Mouse (Mus musculus) G1E (cell line): ENCODE measurements around the gene Odf2l. TPM values are rescaled to one million over a fixed set of nuclear protein-coding genes. Genes with fewer than 3 reads are reported as not detected.

ENCODE experiments used
- ATAC-seq: 2 replicates; pipeline ENCODE4 v1.8.0; 2016; ENCODE audit warnings: mild to moderate bottlenecking; ENCODE audit not compliant: insufficient number of reproducible peaks, poor library complexity, low FRiP score, severe bottlenecking; ENCODE audit errors: extremely low read depth
- DNase-seq: peaks from one replicate; pipeline ENCODE4 v3.0.0; 2012; ENCODE audit warnings: low spot score
- H3K27me3 ChIP-seq: 2 replicates; pipeline ENCODE4 v1.6.1; 2012; ENCODE audit warnings: mild to moderate bottlenecking, low read length, inconsistent platforms; ENCODE audit not compliant: insufficient read depth
- H3K36me3 ChIP-seq: replicated peaks from 2 replicates; pipeline ENCODE3; 2012; ENCODE audit warnings: mild to moderate bottlenecking, inconsistent platforms
- H3K4me1 ChIP-seq: 2 replicates; pipeline ENCODE4 v1.6.1; 2012; ENCODE audit warnings: low read depth, low read length, inconsistent platforms, mixed read lengths; ENCODE audit not compliant: insufficient read depth
- H3K4me3 ChIP-seq: 2 replicates; pipeline ENCODE4 v1.5.1; 2012; ENCODE audit warnings: low read depth, mild to moderate bottlenecking, inconsistent platforms, low read length, moderate library complexity, mixed read lengths
- H3K9me3 ChIP-seq: replicated peaks from 2 replicates; pipeline ENCODE4 v1.6.1; 2012; ENCODE audit warnings: inconsistent platforms
- CTCF ChIP-seq: IDR thresholded peaks from 2 replicates; pipeline ENCODE4 v1.5.1; 2012; ENCODE audit warnings: low read depth, low read length, inconsistent platforms, mixed read lengths
- GATA1 ChIP-seq: IDR thresholded peaks from 2 replicates; pipeline ENCODE4 v1.6.1; 2012; ENCODE audit warnings: borderline replicate concordance, low read length, inconsistent platforms, mixed read lengths
- GATA2 ChIP-seq: IDR thresholded peaks from 2 replicates; pipeline ENCODE4 v1.6.1; 2012; ENCODE audit warnings: low read depth, low read length, inconsistent platforms, borderline replicate concordance
- POLR2AphosphoS5 ChIP-seq: IDR thresholded peaks from 2 replicates; pipeline ENCODE4 v1.6.1; 2012; ENCODE audit warnings: low read depth, low read length, inconsistent platforms; ENCODE audit not compliant: insufficient replicate concordance
- TAL1 ChIP-seq: conservative IDR thresholded peaks from 2 replicates; pipeline ENCODE4 v1.6.1; 2012; ENCODE audit warnings: low read depth, low read length, inconsistent platforms, mixed read lengths
- polyA plus RNA-seq: library from polyadenylated mRNA; stranded (reverse); fragments of >175 nt; gene quantifications from 2 replicates; pipeline ENCODE4 v1.2.3, GENCODE M21; 2012
- total RNA-seq, 2 experiments: library from RNA; stranded (forward) in 1 of 2; stranded (reverse) in 1 of 2; fragments of 200-1000 nt in 1 of 2; fragments of >200 nt in 1 of 2; fragmentation: Nextera tagmentation in 1 of 2; gene quantifications; 2 replicates each; pipeline ENCODE4 v1.2.3; 2014 to 2017

Gene Odf2l
- total and polyA plus RNA-seq, 3 experiments: 4.2 to 103 (median 43.0) TPM

DNA sequence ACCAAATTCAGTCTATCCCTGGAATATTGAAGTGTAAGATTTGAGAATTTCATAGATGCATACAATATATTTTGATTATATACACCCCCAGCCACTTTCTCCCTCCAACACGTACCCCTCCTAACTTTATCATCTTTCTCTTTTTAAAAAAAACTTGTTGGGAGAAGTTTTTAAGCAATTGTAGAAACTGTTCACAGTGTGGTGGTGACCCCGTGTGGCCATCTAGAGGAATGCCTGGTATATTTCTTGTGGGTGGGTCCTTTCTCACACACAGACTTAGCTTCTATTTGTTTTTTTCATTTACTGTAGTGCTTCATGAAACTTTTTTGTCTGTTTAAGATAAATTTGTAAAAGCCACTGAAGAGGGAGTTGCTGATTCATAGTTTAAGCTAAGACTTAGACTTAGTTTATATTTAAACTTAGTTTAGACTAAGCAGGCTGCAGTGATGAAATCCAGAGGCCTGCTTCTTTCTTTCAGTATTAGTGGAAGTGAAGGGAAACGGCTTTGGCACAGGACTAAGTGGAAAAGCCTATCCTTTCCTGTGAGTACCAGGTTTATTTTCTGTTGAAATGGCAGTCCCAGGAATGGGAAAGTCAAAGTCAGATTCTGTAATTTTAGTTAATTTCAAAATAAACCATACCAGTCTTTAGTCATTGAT, 13.0 kb downstream of the Odf2l start:
- Histone ChIP-seq H3K4me1 (0 out of 2 replicates have a peak, but pooled peaks cover under 1% of the 10 kb centered on the region), H3K36me3 (peaks cover 71% of the 10 kb centered on the region), H3K4me3 (no peak overlapping the region), H3K9me3 (no peaks in the 10 kb centered on the region), H3K27me3 (no peaks in the 10 kb centered on the region)
- TF ChIP-seq GATA1 (no peak), GATA2 (no peak), POLR2AphosphoS5 (no peak), TAL1 (no peak), CTCF (0 out of 2 replicates have a peak, but pooled peaks have one; percentile 11)
- ATAC-seq (peak; percentile 79), DNase-seq (peak; percentile 20)

DNA sequence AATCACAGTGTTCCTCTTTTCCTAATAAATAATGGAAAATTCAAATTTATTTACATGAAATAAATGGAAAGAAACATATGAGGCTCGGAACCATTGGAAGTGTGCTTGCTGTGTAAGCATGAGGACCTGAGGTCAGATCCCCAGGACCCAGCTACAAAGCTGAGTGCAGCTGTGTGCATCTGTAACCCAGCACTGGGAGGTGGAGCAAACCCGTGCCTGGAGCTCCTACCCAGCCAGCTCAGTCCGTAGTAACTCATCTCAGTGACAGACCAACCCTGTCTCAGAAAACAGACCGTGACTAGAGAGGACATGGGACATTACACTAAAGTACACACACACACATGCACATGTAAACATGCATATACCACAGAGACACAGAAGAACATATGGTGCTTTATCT, 21.8 kb downstream of the Odf2l start:
- no peak overlapping the region for H3K4me3 ChIP-seq
- no peak for DNase-seq
- TF ChIP-seq POLR2AphosphoS5 (no peak), CTCF (no peak), GATA2 (no peak)
- no peak for ATAC-seq
- no peaks in the 10 kb centered on the region for H3K27me3 ChIP-seq
- H3K36me3 ChIP-seq: peaks cover 58% of the 10 kb centered on the region
- H3K9me3 ChIP-seq: no peaks in the 10 kb centered on the region
- H3K4me1 ChIP-seq: no peaks in the 10 kb centered on the region

DNA sequence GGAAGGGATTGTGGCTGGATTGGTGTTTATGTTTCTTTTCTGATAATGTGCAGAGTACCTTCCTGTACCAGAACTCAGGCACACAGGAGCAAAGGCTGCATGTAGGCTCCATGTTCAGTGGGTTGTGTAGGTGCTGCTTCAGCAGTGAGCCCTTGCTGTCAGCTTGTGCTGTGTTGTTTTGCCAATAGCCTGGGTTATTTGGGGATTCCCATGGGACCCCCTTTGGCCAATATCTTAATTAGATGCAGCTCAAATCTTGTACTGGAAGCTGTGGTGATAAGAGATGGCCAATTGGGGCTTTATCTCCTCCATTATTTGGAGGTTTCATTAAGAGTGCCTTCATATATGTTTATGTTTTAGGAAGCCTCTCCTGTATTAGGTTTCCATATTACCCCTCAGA, 24.5 kb downstream of the Odf2l start:
- Histone ChIP-seq H3K27me3 (no peaks in the 10 kb centered on the region), H3K4me1 (no peaks in the 10 kb centered on the region), H3K9me3 (no peaks in the 10 kb centered on the region), H3K36me3 (peaks cover 64% of the 10 kb centered on the region), H3K4me3 (no peak overlapping the region)
- TF ChIP-seq TAL1: no peak
- no peak for TF ChIP-seq CTCF
- TF ChIP-seq GATA2: no peak
- DNase-seq (no peak), ATAC-seq (no peak)

DNA sequence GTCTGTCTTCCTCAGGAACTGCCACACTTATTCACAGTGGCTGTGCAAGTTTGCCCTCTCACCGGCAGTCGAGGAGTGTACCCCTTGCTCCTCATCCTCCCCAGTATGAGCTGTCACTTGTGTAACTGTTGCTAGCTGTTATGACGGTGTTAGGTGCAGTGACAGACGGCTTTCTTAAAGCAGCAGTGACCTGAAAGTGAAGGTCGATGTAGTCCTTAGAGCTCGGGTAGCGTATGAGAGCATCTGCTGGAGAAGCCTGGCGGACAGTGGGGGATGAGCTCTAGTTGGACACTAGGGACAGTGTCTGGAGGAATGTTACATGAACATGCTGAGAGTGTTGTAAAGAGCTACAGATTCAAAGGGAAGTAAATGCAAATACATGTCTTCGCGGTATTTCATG, 25.5 kb downstream of the Odf2l start:
- TF ChIP-seq GATA1 (no peak), POLR2AphosphoS5 (no peak), CTCF (no peak), GATA2 (no peak), TAL1 (no peak)
- H3K4me1 ChIP-seq: no peaks in the 10 kb centered on the region
- H3K27me3 ChIP-seq: no peaks in the 10 kb centered on the region
- H3K4me3 ChIP-seq: no peak overlapping the region
- DNase-seq (no peak), ATAC-seq (no peak)
- peaks cover 60% of the 10 kb centered on the region for H3K36me3 ChIP-seq
- no peaks in the 10 kb centered on the region for H3K9me3 ChIP-seq

DNA sequence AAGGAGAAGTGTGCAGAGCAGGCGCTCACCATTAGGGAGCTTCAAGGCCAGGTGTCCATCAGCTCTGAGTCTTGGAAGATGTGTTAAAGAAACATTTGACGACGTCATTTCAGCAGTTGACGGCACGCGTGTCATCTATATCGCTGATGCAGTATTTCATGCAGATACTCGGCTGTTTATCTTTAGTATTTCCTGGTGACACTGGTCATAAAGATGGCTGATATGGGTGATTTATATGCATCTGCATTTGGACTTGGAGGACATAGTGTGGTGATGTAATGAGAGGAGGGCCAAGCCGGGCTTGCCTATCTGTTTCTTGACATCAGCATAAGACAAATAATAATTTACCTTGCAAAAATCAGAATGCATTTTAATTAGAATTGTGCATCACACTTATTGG, 28.5 kb downstream of the Odf2l start:
- no peaks in the 10 kb centered on the region for H3K9me3 ChIP-seq
- TF ChIP-seq GATA2: no peak
- TF ChIP-seq POLR2AphosphoS5: no peak
- TF ChIP-seq TAL1: no peak
- TF ChIP-seq GATA1: no peak
- no peak for DNase-seq
- H3K27me3 ChIP-seq: no peaks in the 10 kb centered on the region
- H3K4me1 ChIP-seq: no peaks in the 10 kb centered on the region
- peaks cover 67% of the 10 kb centered on the region for H3K36me3 ChIP-seq
- no peak for ATAC-seq
- no peak overlapping the region for H3K4me3 ChIP-seq

DNA sequence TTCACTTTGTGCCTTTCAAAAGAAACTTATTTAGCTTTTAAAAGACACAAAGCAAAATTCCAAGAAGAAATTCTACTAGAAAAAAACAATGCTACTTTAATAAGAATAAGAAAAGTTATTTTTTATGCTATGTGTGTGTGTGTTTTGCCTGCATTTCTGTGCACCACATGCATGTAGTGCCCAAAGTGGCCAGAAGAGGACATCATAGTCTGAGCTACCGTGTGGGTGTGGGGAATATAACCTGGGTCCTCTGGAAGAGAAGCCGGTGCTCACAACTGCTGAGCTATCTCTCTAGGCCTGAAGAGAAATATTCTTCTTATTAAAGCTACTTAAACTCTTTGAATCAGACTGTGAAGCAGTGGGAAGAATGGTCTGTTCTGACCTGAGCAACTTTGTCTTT, 29.1 kb downstream of the Odf2l start:
- no peak for TF ChIP-seq POLR2AphosphoS5
- no peak for TF ChIP-seq GATA2
- H3K27me3 ChIP-seq: no peaks in the 10 kb centered on the region
- H3K36me3 ChIP-seq: peaks cover 69% of the 10 kb centered on the region
- H3K4me3 ChIP-seq: no peak overlapping the region
- no peaks in the 10 kb centered on the region for H3K4me1 ChIP-seq
- ATAC-seq (no peak), DNase-seq (no peak)
- no peaks in the 10 kb centered on the region for H3K9me3 ChIP-seq

DNA sequence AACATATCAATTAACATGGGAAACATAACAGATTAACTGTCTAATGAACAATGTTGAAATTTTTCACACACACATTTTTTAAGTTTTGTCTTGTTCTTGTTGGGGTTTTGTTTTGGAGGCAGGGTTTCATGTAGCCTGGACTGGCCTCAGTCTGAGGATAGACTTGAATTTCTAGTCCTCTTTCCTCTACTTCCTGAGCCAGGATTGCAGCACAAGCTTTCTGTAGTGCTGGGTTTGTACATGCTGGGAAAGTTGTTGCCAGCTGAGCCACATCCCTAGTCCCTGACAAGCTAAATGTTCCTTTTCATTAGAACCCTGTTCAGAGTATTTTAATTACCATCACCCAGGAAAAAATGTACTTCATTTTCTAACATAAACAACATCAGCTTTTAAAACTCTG, 29.6 kb downstream of the Odf2l start:
- no peak for TF ChIP-seq GATA1
- TF ChIP-seq GATA2: no peak
- no peak for TF ChIP-seq CTCF
- no peak for TF ChIP-seq POLR2AphosphoS5
- no peak for TF ChIP-seq TAL1
- Histone ChIP-seq H3K27me3 (no peaks in the 10 kb centered on the region), H3K4me3 (no peak overlapping the region), H3K4me1 (no peaks in the 10 kb centered on the region), H3K36me3 (peaks cover 66% of the 10 kb centered on the region), H3K9me3 (no peaks in the 10 kb centered on the region)
- DNase-seq (no peak), ATAC-seq (no peak)
